Mouse (Mus musculus): Measurements from ENCODE around the gene Syngr4.

GRCm38 (mm10) chr7:45914067-45914466, 17.6 kb upstream of the Syngr4 start:
- no peak for TF ChIP-seq POLR2A (IDR thresholded peaks at IDR 0.05; ENCODE audit: low read depth, low read length)
- TF ChIP-seq CTCF (IDR thresholded peaks at IDR 0.05; ENCODE audit: extremely low read depth, insufficient read length, insufficient replicate concordance, low read depth, low read length): no peak

All from small intestine, adult 2 months (tissue).